Mouse (Mus musculus): ENCODE data around the gene Stpg3. TPM values are rescaled to one million over a fixed set of nuclear protein-coding genes. Genes with fewer than 3 reads are reported as not detected.
A peak's percentile ranks its signal among the peaks of the same experiment; 100 is the strongest.

Stpg3 gene
- polyA plus RNA-seq, 1 experiment from 2014 or later = not detected

DNA sequence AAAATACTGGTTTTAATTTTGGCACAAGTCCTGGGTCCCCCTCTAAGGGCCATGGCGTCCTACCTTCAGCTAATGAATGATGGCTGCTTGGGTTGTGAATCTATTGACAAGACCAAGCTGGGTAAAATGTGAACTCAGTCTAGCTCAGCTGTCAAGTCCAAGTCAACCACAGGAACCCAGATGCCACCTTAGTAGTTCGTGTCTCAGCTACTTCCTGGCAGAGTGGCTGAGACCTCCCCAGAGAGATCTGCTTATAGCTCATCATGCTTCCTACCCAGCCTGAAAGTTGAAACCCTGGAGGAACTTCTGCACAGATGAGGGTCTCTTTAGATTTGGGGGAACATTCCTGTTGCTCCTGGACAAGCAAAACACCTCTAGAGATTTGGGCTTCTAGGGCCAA lies 31.1 kb downstream of the Stpg3 start:
- Histone ChIP-seq H3K4me3 (ENCODE audit: control insufficient read depth in 1 of 2, insufficient read depth in 1 of 2, low read depth in 1 of 2, low read length in 2 of 2) (no peak overlapping the region; a peak in 1 of 4 replicates), H3K9ac (ENCODE audit: low read length) (0 out of 2 replicates have a peak overlapping the region, but pooled peaks have one; percentile 23), H3K9me3 (ENCODE audit: control insufficient read depth, low read length) (no peaks in the 10 kb centered on the region), H3K36me3 (ENCODE audit: control insufficient read depth, insufficient read depth, low read length) (no peaks in the 10 kb centered on the region; the same call in 1 of the 2 replicates), H3K27me3 (ENCODE audit: control insufficient read depth, insufficient read depth, low read length) (peaks cover 42% of the 10 kb centered on the region), H3K4me2 (ENCODE audit: low read length) (peak overlapping the region; percentile 95), H3K4me1 (ENCODE audit: control insufficient read depth in 2 of 2, insufficient read depth in 2 of 2, low read length in 2 of 2) (peaks cover 12 to 17% of the 10 kb centered on the region in 2 experiments; a peak in 3 of 4 replicates), H3K27ac (replicated peaks in 1 of 2; ENCODE audit: control insufficient read depth in 1 of 2, insufficient read depth in 1 of 2, low read depth in 2 of 2, low read length in 2 of 2) (no peak overlapping the region)
- no peak for ATAC-seq (ENCODE audit: insufficient number of reproducible peaks, insufficient read depth, low FRiP score, low read depth)
- 64% methylated on average over 2 of the region's 2 CpGs for WGBS

DNA sequence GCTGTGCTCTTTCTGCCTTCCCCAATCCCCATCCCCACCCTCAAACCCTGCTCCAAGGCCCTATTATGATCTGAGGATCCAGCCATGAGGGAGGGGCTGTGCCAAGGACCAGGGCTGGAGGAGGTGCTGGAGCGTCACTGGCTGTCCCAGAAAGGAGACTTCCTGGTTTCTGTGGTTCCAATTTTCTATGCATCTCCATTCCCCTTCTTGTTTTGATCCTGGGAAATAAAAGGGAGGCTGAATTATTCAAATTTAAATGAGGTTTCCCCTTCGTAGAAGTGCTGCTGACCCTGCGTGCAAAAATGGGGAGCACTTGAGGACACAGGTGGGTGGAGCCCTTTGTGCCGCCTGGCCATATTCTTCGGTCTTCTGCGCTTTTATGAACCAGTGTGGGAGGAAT lies 31.8 kb downstream of the Stpg3 start:
- no peaks in the 10 kb centered on the region for H3K9me3 ChIP-seq (ENCODE audit: control insufficient read depth, low read length)
- ATAC-seq (ENCODE audit: insufficient number of reproducible peaks, insufficient read depth, low FRiP score, low read depth) = no peak
- H3K36me3 ChIP-seq (ENCODE audit: control insufficient read depth, insufficient read depth, low read length) = no peaks in the 10 kb centered on the region; the same call in 1 of the 2 replicates
- peaks cover 19 to 24% of the 10 kb centered on the region in 2 experiments for H3K4me1 ChIP-seq (ENCODE audit: control insufficient read depth in 2 of 2, insufficient read depth in 2 of 2, low read length in 2 of 2)
- peak overlapping the region; percentile 82; the same call in 1 of the 2 replicates for H3K9ac ChIP-seq (ENCODE audit: low read length)
- peak overlapping the region; percentile 95 for H3K4me2 ChIP-seq (ENCODE audit: low read length)
- H3K27ac ChIP-seq (replicated peaks in 1 of 2; ENCODE audit: control insufficient read depth in 1 of 2, insufficient read depth in 1 of 2, low read depth in 2 of 2, low read length in 2 of 2) = no peak overlapping the region
- peak overlapping the region; percentile 17 to 64 for H3K4me3 ChIP-seq (ENCODE audit: control insufficient read depth in 1 of 2, insufficient read depth in 1 of 2, low read depth in 1 of 2, low read length in 2 of 2)
- 31% methylated on average over 6 of the region's 6 CpGs for WGBS
- H3K27me3 ChIP-seq (ENCODE audit: control insufficient read depth, insufficient read depth, low read length) = peaks cover 47% of the 10 kb centered on the region

DNA sequence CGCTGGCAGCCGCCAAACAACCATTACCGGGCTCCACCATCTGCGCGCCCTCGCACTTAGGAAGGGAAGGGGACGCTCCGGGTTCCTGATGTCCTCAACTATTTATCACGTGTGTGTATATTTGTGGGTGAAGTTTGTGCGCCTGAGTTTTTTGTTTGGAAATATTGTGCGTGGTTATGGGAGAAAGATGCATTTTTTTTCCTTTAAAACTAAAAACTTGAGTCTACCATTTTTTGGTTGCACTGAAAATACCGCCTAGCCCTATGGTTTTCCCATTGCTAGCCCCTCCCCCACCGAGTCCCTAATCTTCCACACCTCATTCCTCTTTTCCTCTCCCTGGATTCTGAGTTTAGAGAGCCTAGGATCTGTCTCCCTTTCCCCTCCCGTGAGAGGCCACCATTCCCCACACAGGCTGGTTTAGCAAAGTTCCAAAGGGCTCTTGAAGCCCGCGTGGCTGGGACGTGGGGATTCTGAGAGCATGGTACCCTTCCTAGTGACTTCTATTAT lies 32.5 kb downstream of the Stpg3 start:
- WGBS = under 1% methylated on average over 17 of the region's 17 CpGs
- ATAC-seq (ENCODE audit: insufficient number of reproducible peaks, insufficient read depth, low FRiP score, low read depth) = no peak
- H3K4me1 ChIP-seq (ENCODE audit: control insufficient read depth in 2 of 2, insufficient read depth in 2 of 2, low read length in 2 of 2) = peaks cover 24 to 31% of the 10 kb centered on the region in 2 experiments
- H3K27me3 ChIP-seq (ENCODE audit: control insufficient read depth, insufficient read depth, low read length) = peaks cover 47% of the 10 kb centered on the region
- H3K9ac ChIP-seq (ENCODE audit: low read length) = peak overlapping the region; percentile 82
- no peaks in the 10 kb centered on the region for H3K9me3 ChIP-seq (ENCODE audit: control insufficient read depth, low read length)
- peak overlapping the region; percentile 95 for H3K4me2 ChIP-seq (ENCODE audit: low read length)
- no peaks in the 10 kb centered on the region; the same call in 1 of the 2 replicates for H3K36me3 ChIP-seq (ENCODE audit: control insufficient read depth, insufficient read depth, low read length)
- peak overlapping the region; percentile 54 to 64 for H3K4me3 ChIP-seq (ENCODE audit: control insufficient read depth in 1 of 2, insufficient read depth in 1 of 2, low read depth in 1 of 2, low read length in 2 of 2)
- H3K27ac ChIP-seq (replicated peaks in 1 of 2; ENCODE audit: control insufficient read depth in 1 of 2, insufficient read depth in 1 of 2, low read depth in 2 of 2, low read length in 2 of 2) = peak overlapping the region in 1 of 2 experiments; percentile 82; a peak in 2 of 4 replicates

- Histone ChIP-seq H3K27me3 (ENCODE audit: control insufficient read depth, insufficient read depth, low read length) (peaks cover 47% of the 10 kb centered on the region), H3K4me1 (ENCODE audit: control insufficient read depth in 2 of 2, insufficient read depth in 2 of 2, low read length in 2 of 2) (peaks cover 31 to 38% of the 10 kb centered on the region in 2 experiments)
- WGBS = under 1% methylated on average over 100 of the region's 100 CpGs
Observed at GRCm38 (mm10) chr2:25180973-25181890, 33.2 kb downstream of the Stpg3 start.

DNA sequence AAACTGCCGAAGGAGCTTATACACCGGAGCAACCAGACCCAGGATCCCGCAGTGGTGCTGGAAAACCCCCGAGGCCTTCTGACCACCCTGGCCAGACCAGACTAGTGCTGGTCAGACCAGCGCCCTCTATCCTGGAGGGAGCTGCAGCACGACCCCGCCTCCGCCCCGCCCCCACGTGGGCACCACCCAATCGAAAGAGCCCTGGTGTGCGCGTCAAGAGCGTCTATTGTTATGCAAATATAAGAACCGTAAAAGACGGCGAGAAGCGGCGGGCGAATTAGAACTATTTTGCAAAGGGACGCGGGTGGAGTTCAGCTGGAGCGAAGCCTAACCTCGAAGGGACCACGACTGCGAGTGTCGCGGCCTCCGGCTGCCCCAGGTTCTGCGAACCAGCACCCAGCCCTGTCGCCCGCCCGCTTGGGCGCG lies 33.9 kb downstream of the Stpg3 start, which contains the start of gene Nrarp:
Nrarp (plus strand) TSS at position 281 of the 426 bp plus-strand sequence.
- H3K36me3 ChIP-seq (ENCODE audit: control insufficient read depth, insufficient read depth, low read length) = no peaks in the 10 kb centered on the region; the same call in 1 of the 2 replicates
- WGBS = 0% methylated on average over 35 of the region's 35 CpGs
- H3K27ac ChIP-seq (replicated peaks in 1 of 2; ENCODE audit: control insufficient read depth in 1 of 2, insufficient read depth in 1 of 2, low read depth in 2 of 2, low read length in 2 of 2) = peak within 1 kb of the TSS; percentile 20 to 82
- ATAC-seq (ENCODE audit: insufficient number of reproducible peaks, insufficient read depth, low FRiP score, low read depth) = peak; percentile 88
- peak within 1 kb of the TSS; percentile 54 to 64 for H3K4me3 ChIP-seq (ENCODE audit: control insufficient read depth in 1 of 2, insufficient read depth in 1 of 2, low read depth in 1 of 2, low read length in 2 of 2)
- H3K27me3 ChIP-seq (ENCODE audit: control insufficient read depth, insufficient read depth, low read length) = peaks cover 51% of the 10 kb centered on the region
- peak within 1 kb of the TSS; percentile 95 for H3K4me2 ChIP-seq (ENCODE audit: low read length)
- H3K9me3 ChIP-seq (ENCODE audit: control insufficient read depth, low read length) = no peaks in the 10 kb centered on the region
- H3K9ac ChIP-seq (ENCODE audit: low read length) = peak within 1 kb of the TSS; percentile 82
- peaks cover 31 to 36% of the 10 kb centered on the region in 2 experiments for H3K4me1 ChIP-seq (ENCODE audit: control insufficient read depth in 2 of 2, insufficient read depth in 2 of 2, low read length in 2 of 2)

More at GRCm38 (mm10) chr2:25180973-25181890, 33.2 kb downstream of the Stpg3 start:
- H3K36me3 ChIP-seq (ENCODE audit: control insufficient read depth, insufficient read depth, low read length) = no peaks in the 10 kb centered on the region; the same call in 1 of the 2 replicates
- H3K4me3 ChIP-seq (ENCODE audit: control insufficient read depth in 1 of 2, insufficient read depth in 1 of 2, low read depth in 1 of 2, low read length in 2 of 2) = peak overlapping the region; percentile 54 to 64
- H3K4me2 ChIP-seq (ENCODE audit: low read length) = peak overlapping the region; percentile 95
- peak overlapping the region; percentile 82 for H3K9ac ChIP-seq (ENCODE audit: low read length)
- H3K27ac ChIP-seq (replicated peaks in 1 of 2; ENCODE audit: control insufficient read depth in 1 of 2, insufficient read depth in 1 of 2, low read depth in 2 of 2, low read length in 2 of 2) = peak overlapping the region; percentile 20 to 82
- H3K9me3 ChIP-seq (ENCODE audit: control insufficient read depth, low read length) = no peaks in the 10 kb centered on the region
- peak; percentile 46; the same call in 1 of the 2 replicates for ATAC-seq (ENCODE audit: insufficient number of reproducible peaks, insufficient read depth, low FRiP score, low read depth)

DNA sequence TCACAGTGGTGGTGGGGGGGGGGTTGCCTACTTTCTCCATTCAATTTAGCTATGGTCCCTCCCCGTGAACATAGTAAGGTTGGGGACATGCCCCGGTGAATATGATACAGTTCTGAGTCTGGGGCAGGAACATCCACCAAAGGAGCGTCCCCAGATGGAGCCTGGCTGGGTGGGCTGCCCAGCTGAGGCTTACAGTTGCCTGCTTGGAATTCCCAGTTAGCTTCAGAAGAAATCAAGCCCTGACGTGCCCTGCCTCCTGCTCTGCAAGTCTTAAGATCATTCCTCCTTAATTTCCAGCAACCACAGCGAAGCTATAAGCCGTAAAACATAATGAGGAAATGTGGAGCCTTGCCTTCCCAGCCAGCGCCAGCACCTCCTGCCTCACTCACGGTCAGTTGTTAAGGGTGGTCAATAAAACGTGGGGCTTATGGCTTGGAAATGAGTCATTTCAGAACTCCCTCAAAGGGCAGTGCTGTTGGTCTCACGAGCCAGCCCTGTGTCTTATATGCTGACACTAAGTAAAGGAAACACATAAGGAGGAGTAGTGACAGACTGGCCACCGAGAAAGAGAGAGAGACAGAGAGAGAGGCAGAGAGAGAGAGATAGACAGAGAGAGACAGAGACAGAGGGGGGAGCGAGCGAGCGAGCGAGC lies 34.7 kb downstream of the Stpg3 start:
- H3K4me3 ChIP-seq (ENCODE audit: control insufficient read depth in 1 of 2, insufficient read depth in 1 of 2, low read depth in 1 of 2, low read length in 2 of 2) = peak overlapping the region in 1 of 2 experiments; percentile 64; a peak in 2 of 4 replicates
- ATAC-seq (ENCODE audit: insufficient number of reproducible peaks, insufficient read depth, low FRiP score, low read depth) = no peak
- peak overlapping the region in 1 of 2 experiments; percentile 59; a peak in 2 of 4 replicates for H3K27ac ChIP-seq (replicated peaks in 1 of 2; ENCODE audit: control insufficient read depth in 1 of 2, insufficient read depth in 1 of 2, low read depth in 2 of 2, low read length in 2 of 2)
- H3K9ac ChIP-seq (ENCODE audit: low read length) = peak overlapping the region; percentile 58; the same call in 1 of the 2 replicates
- 56% methylated on average over 15 of the region's 15 CpGs for WGBS
- H3K9me3 ChIP-seq (ENCODE audit: control insufficient read depth, low read length) = no peaks in the 10 kb centered on the region
- H3K4me1 ChIP-seq (ENCODE audit: control insufficient read depth in 2 of 2, insufficient read depth in 2 of 2, low read length in 2 of 2) = peaks cover 29 to 35% of the 10 kb centered on the region in 2 experiments
- no peaks in the 10 kb centered on the region; the same call in 1 of the 2 replicates for H3K36me3 ChIP-seq (ENCODE audit: control insufficient read depth, insufficient read depth, low read length)
- peak overlapping the region; percentile 95 for H3K4me2 ChIP-seq (ENCODE audit: low read length)
- H3K27me3 ChIP-seq (ENCODE audit: control insufficient read depth, insufficient read depth, low read length) = peaks cover 48% of the 10 kb centered on the region
